Mouse (Mus musculus) spleen, adult 2 months (tissue): ENCODE results near the gene A930004D18Rik.

Experiments used
- CTCF ChIP-seq: fragments of 200-500 bp; IDR thresholded peaks from 2 replicates; pipeline ENCODE4 v1.5.1; 2011; ENCODE audit warnings: mild to moderate bottlenecking, inconsistent platforms; ENCODE audit not compliant: insufficient read depth, insufficient read length, insufficient replicate concordance; ENCODE audit errors: extremely low read depth
- POLR2A ChIP-seq: fragments of 200-500 bp; IDR thresholded peaks from 2 replicates; pipeline ENCODE4 v1.6.1; 2011; ENCODE audit warnings: low read depth, low read length, inconsistent platforms

GRCm38 (mm10) chr2:18048453-18049075, 11.0 kb upstream of the A930004D18Rik start, which contains the start of gene Skida1:
- TF ChIP-seq POLR2A: no peak
- TF ChIP-seq CTCF: no peak
